Mouse (Mus musculus): ENCODE measurements at regions not wholly inside any gene's neighbourhood (a gene's known extent, or its start where the extent isn't known, plus 50 kb on each side); places are given as distances from the start of the nearest gene placed in this dataset.

DNA sequence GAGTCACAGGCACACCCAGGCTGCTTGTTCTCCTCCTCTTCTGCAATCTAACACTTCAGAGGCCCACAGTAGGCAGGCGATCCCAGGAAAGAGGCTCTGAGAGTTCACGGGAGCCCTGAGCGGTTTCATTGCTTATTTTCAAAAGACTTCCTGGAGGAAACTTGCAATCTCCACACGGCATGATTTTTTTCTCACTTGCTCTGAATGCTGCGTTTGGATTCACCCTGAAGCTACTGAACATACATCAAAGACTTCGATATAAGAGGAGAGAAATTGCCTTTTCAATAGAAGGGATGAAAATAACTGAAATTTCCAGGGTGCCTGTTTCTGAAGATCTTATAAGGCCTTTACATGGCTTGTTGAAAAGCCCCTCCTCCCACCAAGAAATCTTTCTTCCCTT lies 164.5 kb downstream of the B3glct start:
- no peak for TF ChIP-seq CTCF (IDR thresholded peaks at IDR 0.05; ENCODE audit: borderline replicate concordance, insufficient read depth, low read length)
- no peak for TF ChIP-seq POLR2A (IDR thresholded peaks at IDR 0.05; ENCODE audit: low read depth, low read length)

Measured in embryonic fibroblast, embryonic 13.5 days (primary cell).